Mouse (Mus musculus) left cerebral cortex, adult 6 months (tissue): ENCODE measurements around the gene Socs1. TPM values are rescaled to one million over a fixed set of nuclear protein-coding genes. Genes with fewer than 3 reads are reported as not detected.

Source experiments
- long read RNA-seq, 2 experiments: library from polyadenylated mRNA; unstranded; transcript quantifications; one replicate each; pipeline ENCODE4 v2.0.0; 2019 to 2020
- polyA plus RNA-seq: library from polyadenylated mRNA; unstranded; fragments of <200 nt; fragmentation: Nextera tagmentation; gene quantifications from 2 replicates; pipeline ENCODE4 v1.2.3, GENCODE M21; 2021

Gene Socs1
- 0.50 and 0.94 TPM in 2 replicates for polyA plus RNA-seq
- long read RNA-seq, experiment 1, partial matches to known transcripts, result 0 of 1 reads
- long read RNA-seq, experiment 1, other reads (novel, unspliced or antisense), result 0 of 1 reads
- long read RNA-seq, experiment 2, partial matches to known transcripts, result 0 of 2 reads
- long read RNA-seq, experiment 2, other reads (novel, unspliced or antisense), result 1 of 2 reads

GRCm38 (mm10) chr16:10785371-10786231 lies at the start of gene Socs1:
Socs1 (minus strand) TSS chr16:10785536.

DNA sequence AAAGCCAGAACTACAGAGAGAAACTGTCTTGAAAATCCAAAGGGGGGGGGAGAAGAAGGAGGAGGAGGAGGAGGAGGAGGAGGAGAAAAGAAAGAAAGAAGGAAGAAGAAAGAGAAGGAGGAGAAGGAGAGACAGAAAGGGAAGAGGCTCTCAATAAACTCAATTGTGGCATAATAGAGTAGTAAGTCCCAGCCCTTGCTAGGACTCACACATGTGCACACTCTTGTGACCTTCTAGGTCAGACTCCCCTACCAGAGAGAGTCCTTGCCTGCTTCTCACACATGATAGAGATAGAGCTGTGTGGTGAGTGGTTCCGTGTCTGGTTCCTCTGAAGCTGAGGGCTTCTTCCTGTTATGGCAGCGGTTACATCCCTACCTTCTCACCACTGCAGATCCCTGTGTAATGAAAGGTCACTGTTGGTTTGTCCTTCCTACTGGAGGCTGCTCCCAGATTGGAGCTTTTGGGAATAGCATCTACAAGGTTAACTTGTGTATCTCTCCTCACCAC lies 27.6 kb upstream of the Socs1 start, which contains the start of gene Gm11172:
Gene Gm11172 (plus strand): TSS at position 51 of the 507 bp plus-strand sequence.

GRCm38 (mm10) chr16:10805789-10806527 lies 20.6 kb upstream of the Socs1 start, which contains the start of gene Prm1:
Prm1 (minus strand) TSS chr16:10805839.

DNA sequence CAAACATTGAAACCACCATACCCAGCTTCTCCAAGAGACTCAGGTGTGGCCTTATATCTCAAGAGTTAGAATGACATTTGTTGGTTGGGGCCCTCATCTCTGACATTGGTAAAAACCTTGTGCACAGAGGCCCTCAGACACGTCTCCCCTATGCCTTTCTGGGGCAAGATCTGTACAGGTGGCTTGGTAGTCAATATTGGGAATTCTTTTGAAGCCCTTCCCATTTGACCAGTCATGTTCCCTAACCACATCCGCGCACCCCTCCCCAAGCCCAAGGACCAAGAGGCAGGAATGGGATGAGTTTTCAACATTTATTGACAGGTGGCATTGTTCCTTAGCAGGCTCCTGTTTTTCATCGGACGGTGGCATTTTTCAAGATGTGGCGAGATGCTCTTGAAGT lies 10.7 kb upstream of the Socs1 start, which contains the start of gene Prm2:
Gene Prm2 (minus strand): TSS at position 101 of the 400 bp plus-strand sequence.

DNA sequence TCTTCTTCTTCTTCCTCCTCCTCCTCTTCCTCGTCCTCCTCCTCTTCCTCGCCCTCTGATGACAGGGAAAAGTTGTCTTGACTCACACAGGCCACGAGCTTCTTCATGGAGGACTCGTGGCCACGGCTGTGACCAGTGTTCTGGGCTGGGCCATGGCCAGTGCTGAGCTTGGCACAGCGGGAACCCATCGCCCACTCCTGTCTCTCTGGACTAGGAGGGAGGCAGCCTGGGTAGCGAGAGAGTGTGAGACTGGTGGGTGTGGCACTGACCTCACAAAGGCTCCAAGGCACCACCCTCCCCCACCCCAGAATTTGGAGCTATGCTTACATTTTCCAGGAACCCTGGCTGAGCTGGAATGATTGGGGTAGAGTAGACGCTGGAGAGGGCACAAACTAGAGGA lies 5.4 kb upstream of the Socs1 start, which contains the start of gene Prm3:
Gene Prm3 (minus strand): TSS at position 213 of the 400 bp plus-strand sequence.

DNA sequence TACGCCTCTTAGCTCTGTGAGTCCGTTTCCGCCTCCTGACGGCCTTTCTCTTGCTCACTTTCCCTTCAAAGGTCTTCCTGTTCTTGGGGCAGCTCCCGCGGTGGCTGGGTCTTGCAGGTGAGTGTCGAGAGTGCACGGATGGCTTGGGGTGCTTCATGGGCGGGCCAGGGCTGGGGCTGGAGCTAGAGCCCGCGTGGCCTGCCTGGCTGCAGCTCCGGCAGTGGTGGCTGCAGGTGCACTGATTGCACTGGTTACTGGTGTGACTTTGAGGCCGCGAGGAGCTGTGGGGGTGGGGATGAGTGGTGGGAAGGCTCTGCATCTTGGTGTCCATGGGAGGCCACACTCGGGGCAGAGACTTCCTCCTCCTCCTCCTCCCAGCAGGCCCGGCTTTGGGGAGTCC lies 2.9 kb upstream of the Socs1 start, which contains the start of gene Tnp2:
Gene Tnp2 (minus strand): TSS at position 390 of the 400 bp plus-strand sequence.

Other genes starting within 250 kb of the Socs1 start
- gene Dexi, start 242.5 kb downstream of the Socs1 start, polyA plus RNA-seq, result 10.9 and 74.0 TPM in 2 replicates
- 24.3 and 25.3 TPM in 2 replicates for gene Clec16a, start 240.2 kb downstream of the Socs1 start, polyA plus RNA-seq
- gene Tnp2, start 3.1 kb upstream of the Socs1 start, polyA plus RNA-seq, result not detected in 2 replicates
- gene Prm3, start 5.4 kb upstream of the Socs1 start, polyA plus RNA-seq, result not detected in 2 replicates
- gene Prm2, start 10.6 kb upstream of the Socs1 start, polyA plus RNA-seq, result not detected in 2 replicates
- not detected in 2 replicates for gene Prm1, start 20.3 kb upstream of the Socs1 start, polyA plus RNA-seq
- gene Gm11172, start 27.4 kb upstream of the Socs1 start, polyA plus RNA-seq, result not detected in 2 replicates
- 0.03 and 0.05 TPM in 2 replicates for gene Rmi2, start 49.5 kb upstream of the Socs1 start, polyA plus RNA-seq